Mouse (Mus musculus): ENCODE measurements around the gene Efcab6. TPM values are rescaled to one million over a fixed set of nuclear protein-coding genes. Genes with fewer than 3 reads are reported as not detected.

The Efcab6 gene
- polyA plus RNA-seq, 1 experiment = not detected

DNA sequence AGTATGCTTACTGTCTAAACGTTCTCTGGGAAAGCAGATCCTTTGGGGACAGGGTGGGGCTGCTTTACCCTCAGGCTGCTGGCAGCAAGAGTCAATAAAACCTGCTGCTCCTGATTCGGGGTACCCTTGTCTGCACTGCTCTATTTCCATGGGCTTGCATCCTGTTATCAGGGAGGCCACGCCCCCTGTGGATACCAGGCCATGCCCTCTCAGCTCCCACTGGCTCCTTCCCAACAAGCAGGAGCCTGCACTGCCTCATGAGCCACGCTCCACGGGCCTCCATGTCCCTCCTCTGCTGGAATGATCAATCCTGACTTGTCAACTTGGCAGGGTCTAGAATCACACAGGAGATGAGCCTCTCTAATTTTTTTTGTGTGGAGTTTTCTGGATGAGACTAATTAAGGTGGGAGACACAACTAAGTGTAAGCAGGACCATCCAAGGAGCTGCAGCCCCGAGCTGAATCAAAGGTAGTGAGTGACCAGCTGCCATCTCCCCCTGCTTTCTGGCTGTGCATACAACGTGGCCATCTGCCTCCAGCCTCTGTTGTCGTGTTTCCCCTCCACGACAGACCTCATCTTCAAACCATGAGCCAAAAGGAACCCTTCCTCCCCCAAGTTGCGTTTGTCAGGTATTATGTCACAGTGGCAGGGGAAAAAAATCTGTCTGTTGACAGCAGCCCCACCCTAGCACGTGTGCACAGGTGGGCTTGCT, 187.9 kb downstream of the Efcab6 start:
- Histone ChIP-seq H3K9me3 (no peaks in the 10 kb centered on the region), H3K36me3 (replicated peaks; ENCODE audit: low read length) (no peaks in the 10 kb centered on the region), H3K27me3 (replicated peaks) (peaks cover 4% of the 10 kb centered on the region)

DNA sequence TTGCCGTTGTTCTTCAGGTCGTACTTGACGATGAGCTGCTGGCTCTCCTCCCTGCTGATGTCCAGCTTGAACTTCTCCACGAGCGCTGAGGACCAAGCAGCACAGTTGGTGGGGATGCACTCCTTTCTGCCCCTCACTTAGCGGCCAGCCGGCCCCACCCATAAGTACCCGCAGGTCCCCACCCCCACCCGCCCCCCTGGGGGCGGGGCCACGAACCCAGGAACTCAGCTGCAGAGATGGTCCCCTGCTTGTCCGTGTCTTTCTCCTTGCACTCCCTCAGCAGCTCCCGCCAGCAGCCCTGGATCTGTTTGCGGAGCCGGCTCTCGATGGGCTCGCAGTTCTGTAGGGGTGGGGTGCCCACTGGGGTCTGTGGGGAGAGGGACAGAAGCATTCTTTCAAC, 194.2 kb downstream of the Efcab6 start:
- no peaks in the 10 kb centered on the region for H3K4me1 ChIP-seq
- H3K9me3 ChIP-seq = no peaks in the 10 kb centered on the region
- no peaks in the 10 kb centered on the region for H3K36me3 ChIP-seq (replicated peaks; ENCODE audit: low read length)
- H3K27me3 ChIP-seq (replicated peaks) = peaks cover 25% of the 10 kb centered on the region
- TF ChIP-seq FLI1 (IDR thresholded peaks at IDR 0.05; ENCODE audit: low read length) (no peak), GATA1 (IDR thresholded peaks at IDR 0.05; ENCODE audit: borderline replicate concordance, low read length) (no peak)
- no peak overlapping the region for H3K4me3 ChIP-seq (replicated peaks)

More for the DNA sequence above, 187.9 kb downstream of the Efcab6 start:
- no peak for TF ChIP-seq FLI1 (IDR thresholded peaks at IDR 0.05; ENCODE audit: low read length)
- TF ChIP-seq GATA1 (IDR thresholded peaks at IDR 0.05; ENCODE audit: borderline replicate concordance, low read length) = no peak
- Histone ChIP-seq H3K4me3 (replicated peaks) (no peak overlapping the region), H3K4me1 (no peaks in the 10 kb centered on the region)

DNA sequence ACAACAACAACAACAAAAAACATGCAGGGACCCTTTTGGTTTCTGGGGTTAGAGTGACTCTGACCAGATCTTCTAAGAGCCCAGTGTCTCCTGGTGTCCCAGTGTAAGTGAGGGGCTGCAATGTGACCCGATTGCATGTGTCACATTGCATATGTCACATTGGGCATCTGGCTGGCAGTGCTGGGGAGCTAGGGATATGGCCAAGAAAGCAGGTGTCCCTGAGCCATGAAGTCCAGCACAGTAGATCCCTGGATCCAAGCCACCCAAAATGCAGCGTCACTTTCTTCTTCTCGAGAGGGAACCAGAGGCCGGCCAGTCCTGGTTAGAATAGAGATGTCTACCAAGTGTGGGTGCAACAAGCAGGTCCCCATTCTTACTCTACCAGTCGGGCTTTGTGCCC, 199.6 kb downstream of the Efcab6 start:
- Histone ChIP-seq H3K4me3 (replicated peaks) (no peak overlapping the region), H3K36me3 (replicated peaks; ENCODE audit: low read length) (no peaks in the 10 kb centered on the region), H3K27me3 (replicated peaks) (peaks cover 12% of the 10 kb centered on the region), H3K4me1 (no peaks in the 10 kb centered on the region), H3K9me3 (no peaks in the 10 kb centered on the region)
- TF ChIP-seq FLI1 (IDR thresholded peaks at IDR 0.05; ENCODE audit: low read length) (no peak), GATA1 (IDR thresholded peaks at IDR 0.05; ENCODE audit: borderline replicate concordance, low read length) (no peak)

DNA sequence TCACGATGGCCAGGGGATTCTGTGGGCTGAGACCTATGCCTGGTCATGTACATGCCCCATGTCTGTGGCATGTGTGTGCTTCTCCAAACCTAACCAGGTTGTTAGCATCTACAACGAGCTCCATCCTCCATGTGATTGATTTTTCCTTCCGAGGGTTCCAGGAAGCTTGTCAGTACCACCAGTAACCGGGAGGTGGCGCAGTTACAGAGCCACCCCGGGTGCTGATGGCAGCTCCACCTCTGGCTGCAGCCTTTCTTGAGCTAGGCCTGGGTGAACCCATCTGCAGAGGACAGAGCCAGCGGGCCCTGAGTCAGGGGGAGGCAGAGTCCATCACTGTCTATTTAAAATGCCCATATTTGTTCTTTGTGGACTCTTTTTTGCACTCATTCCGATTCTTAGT, 208.1 kb downstream of the Efcab6 start:
- 0 out of 2 replicates have a peak, but pooled peaks cover 4% of the 10 kb centered on the region for H3K9me3 ChIP-seq

DNA sequence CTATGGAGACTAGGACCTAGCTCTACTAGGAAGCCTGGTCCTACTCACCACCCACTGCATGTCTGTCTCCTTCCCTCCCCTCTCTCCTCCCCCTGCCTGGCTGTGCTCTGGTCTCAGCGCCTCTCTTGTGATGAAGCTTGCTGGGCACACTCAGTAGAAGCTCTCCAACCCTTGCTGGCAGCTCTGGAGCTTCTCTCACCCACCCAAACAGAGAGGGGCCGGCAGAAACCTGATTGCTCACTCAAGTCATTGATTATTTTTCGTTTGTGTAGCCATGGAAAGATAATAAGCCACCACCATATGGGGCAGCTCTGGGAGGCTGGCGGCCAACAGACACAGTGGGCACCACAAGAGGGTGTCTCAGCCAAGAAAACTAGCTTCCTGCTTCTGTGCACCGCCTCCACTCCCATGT, 211.8 kb downstream of the Efcab6 start:
- no peaks in the 10 kb centered on the region for H3K36me3 ChIP-seq (replicated peaks; ENCODE audit: low read length)
- TF ChIP-seq FLI1 (IDR thresholded peaks at IDR 0.05; ENCODE audit: low read length) (no peak), GATA1 (IDR thresholded peaks at IDR 0.05; ENCODE audit: borderline replicate concordance, low read length) (no peak)
- no peaks in the 10 kb centered on the region for H3K9me3 ChIP-seq
- no peaks in the 10 kb centered on the region; the same call in 1 of the 2 replicates for H3K4me1 ChIP-seq
- H3K27me3 ChIP-seq (replicated peaks) = peaks cover 10% of the 10 kb centered on the region
- H3K4me3 ChIP-seq (replicated peaks) = no peak overlapping the region

More for the DNA sequence above, 208.1 kb downstream of the Efcab6 start:
- peaks cover 2% of the 10 kb centered on the region for H3K27me3 ChIP-seq (replicated peaks)
- no peaks in the 10 kb centered on the region for H3K36me3 ChIP-seq (replicated peaks; ENCODE audit: low read length)
- TF ChIP-seq FLI1 (IDR thresholded peaks at IDR 0.05; ENCODE audit: low read length) (no peak), GATA1 (IDR thresholded peaks at IDR 0.05; ENCODE audit: borderline replicate concordance, low read length) (no peak)
- no peak overlapping the region for H3K4me3 ChIP-seq (replicated peaks)
- no peaks in the 10 kb centered on the region; the same call in 1 of the 2 replicates for H3K4me1 ChIP-seq

DNA sequence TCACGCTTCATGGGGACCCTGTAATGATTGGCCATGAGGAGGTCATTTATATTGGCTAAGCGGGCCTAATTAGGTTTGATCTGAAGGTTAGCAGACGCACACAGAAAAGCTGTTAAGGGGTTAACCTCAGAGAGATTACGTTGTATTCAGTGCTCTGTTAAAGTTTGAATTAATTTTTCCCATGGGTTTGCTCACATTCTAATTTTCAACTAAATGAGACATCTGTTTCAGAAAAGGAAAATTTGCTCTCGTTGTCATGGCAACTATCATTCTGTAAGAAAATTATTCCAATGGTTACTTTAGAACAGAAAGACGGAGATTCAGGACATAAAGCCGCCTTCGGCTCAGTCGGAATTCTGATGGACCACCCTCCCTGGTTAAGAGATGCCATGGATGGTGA, 217.0 kb downstream of the Efcab6 start:
- peaks cover 24% of the 10 kb centered on the region for H3K27me3 ChIP-seq (replicated peaks)
- no peaks in the 10 kb centered on the region for H3K4me1 ChIP-seq
- no peaks in the 10 kb centered on the region for H3K9me3 ChIP-seq
- TF ChIP-seq FLI1 (IDR thresholded peaks at IDR 0.05; ENCODE audit: low read length) = no peak
- TF ChIP-seq GATA1 (IDR thresholded peaks at IDR 0.05; ENCODE audit: borderline replicate concordance, low read length) = no peak
- H3K4me3 ChIP-seq (replicated peaks) = no peak overlapping the region
- H3K36me3 ChIP-seq (replicated peaks; ENCODE audit: low read length) = no peaks in the 10 kb centered on the region

DNA sequence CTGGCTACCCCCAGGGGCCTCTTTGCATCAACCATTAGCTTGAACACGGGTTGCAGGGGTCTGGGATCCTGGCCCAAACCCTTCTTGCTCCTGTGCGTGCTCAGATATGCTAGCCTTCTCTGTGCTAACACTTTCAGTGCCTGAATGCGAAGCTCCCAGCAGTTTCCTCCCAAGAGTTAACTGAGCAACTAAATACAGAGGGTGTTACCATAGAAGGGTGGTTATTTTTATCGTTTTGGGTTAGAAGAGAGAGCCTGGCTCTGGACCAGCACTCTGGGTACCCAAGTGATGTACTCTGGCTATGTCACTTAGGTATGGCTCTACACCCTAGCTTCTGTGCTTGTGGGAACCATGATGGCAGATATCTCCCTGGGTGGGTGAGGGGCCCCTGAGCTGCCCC, 217.7 kb downstream of the Efcab6 start:
- no peaks in the 10 kb centered on the region for H3K36me3 ChIP-seq (replicated peaks; ENCODE audit: low read length)
- TF ChIP-seq GATA1 (IDR thresholded peaks at IDR 0.05; ENCODE audit: borderline replicate concordance, low read length) = no peak
- TF ChIP-seq FLI1 (IDR thresholded peaks at IDR 0.05; ENCODE audit: low read length) = no peak
- no peaks in the 10 kb centered on the region for H3K9me3 ChIP-seq
- H3K4me1 ChIP-seq = no peaks in the 10 kb centered on the region
- H3K4me3 ChIP-seq (replicated peaks) = no peak overlapping the region
- peaks cover 27% of the 10 kb centered on the region for H3K27me3 ChIP-seq (replicated peaks)

DNA sequence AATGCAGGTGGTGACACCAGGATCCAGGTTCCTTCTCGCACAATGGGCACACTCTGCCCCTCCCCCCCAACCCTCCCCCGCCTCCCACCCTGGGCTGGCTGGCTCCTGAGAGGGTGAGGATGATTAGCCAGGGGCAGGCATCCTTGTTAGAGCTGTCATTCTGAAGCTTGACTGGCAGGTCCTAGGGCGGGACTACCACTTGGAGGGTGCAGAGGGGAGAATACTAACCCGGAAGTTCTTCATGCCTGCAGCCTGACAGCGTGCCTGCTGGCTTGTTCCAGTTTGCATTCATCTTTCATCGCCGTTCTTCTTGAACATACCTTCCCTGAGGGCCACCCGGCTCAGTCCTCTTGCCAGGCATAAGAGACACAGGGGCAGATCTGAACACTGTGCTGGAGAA, 218.6 kb downstream of the Efcab6 start:
- no peak for TF ChIP-seq FLI1 (IDR thresholded peaks at IDR 0.05; ENCODE audit: low read length)
- no peak for TF ChIP-seq GATA1 (IDR thresholded peaks at IDR 0.05; ENCODE audit: borderline replicate concordance, low read length)
- Histone ChIP-seq H3K9me3 (no peaks in the 10 kb centered on the region), H3K4me3 (replicated peaks) (no peak overlapping the region), H3K27me3 (replicated peaks) (peaks cover 29% of the 10 kb centered on the region), H3K36me3 (replicated peaks; ENCODE audit: low read length) (no peaks in the 10 kb centered on the region), H3K4me1 (no peaks in the 10 kb centered on the region)

DNA sequence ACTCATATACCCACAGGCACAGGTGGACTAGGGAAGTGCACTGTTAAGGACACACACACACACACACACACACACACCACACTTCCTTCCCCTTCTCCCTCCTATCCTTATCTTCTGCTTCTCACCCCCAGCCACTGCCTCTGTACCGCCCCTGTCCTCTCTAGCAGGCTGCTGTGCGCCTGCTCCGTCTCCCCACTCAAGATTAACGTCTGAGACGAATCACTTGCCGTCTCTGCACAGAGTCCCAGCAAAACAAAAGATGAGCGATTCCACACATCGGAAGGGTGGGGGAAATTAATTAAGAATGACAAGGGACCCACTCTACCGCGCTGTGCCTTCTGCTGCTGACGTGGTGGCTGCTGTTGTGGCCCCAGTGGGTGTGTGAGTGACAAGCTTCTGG, 219.4 kb downstream of the Efcab6 start:
- no peak for TF ChIP-seq FLI1 (IDR thresholded peaks at IDR 0.05; ENCODE audit: low read length)
- TF ChIP-seq GATA1 (IDR thresholded peaks at IDR 0.05; ENCODE audit: borderline replicate concordance, low read length) = no peak
- Histone ChIP-seq H3K27me3 (replicated peaks) (peaks cover 24% of the 10 kb centered on the region), H3K36me3 (replicated peaks; ENCODE audit: low read length) (no peaks in the 10 kb centered on the region), H3K9me3 (no peaks in the 10 kb centered on the region), H3K4me1 (no peaks in the 10 kb centered on the region), H3K4me3 (replicated peaks) (no peak overlapping the region)

DNA sequence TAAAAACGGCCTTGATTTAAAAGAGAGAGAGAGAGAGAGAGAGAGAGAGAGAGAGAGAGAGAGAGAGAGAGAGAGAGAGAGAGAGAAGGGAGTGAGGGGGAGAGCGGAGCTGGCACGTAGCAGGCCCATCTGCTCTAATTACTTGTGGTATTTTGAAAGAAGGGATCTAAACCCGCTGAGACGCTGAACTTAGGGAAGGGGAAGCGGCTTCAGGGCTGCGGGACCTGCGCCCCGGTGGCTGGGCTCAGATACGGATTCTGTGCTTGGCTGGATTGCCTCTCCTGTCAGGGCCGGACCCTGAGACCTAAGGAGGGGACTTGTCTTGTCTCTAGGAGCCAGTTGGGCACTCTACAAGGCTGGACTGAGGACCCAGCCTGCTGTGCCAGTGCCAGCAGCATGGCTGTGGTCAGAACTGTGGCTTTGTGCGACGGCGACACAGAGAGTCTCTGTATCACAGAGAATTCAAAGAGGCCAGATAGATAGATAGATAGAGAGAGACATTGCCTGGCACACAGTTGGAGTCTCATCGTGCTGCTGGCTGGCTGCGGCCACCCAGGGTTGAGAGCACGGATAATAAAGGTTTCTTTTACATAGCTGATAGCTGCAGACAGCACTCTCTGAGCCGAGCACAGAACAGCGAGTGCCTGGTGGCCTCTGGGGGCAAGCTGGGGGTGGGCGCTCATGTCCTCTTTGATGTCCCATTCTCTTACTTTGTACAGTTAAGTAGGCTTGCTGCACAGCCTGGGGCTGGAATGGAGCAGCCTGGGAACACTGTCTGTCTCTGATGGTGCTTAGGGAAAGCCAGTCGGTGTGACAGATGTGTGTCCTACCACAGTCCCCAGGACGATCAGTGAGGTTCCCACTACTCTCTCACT, 222.0 kb downstream of the Efcab6 start:
- H3K27me3 ChIP-seq (replicated peaks) = peaks cover 27% of the 10 kb centered on the region
- H3K9me3 ChIP-seq = no peaks in the 10 kb centered on the region

More for the DNA sequence above, 222.0 kb downstream of the Efcab6 start:
- H3K4me1 ChIP-seq = no peaks in the 10 kb centered on the region
- TF ChIP-seq FLI1 (IDR thresholded peaks at IDR 0.05; ENCODE audit: low read length) = no peak
- TF ChIP-seq GATA1 (IDR thresholded peaks at IDR 0.05; ENCODE audit: borderline replicate concordance, low read length) = no peak
- no peak overlapping the region for H3K4me3 ChIP-seq (replicated peaks)
- H3K36me3 ChIP-seq (replicated peaks; ENCODE audit: low read length) = no peaks in the 10 kb centered on the region

Data from megakaryocyte, embryonic 14.5 days (primary cell).